Mouse (Mus musculus): ENCODE data around the gene Jade1.

DNA sequence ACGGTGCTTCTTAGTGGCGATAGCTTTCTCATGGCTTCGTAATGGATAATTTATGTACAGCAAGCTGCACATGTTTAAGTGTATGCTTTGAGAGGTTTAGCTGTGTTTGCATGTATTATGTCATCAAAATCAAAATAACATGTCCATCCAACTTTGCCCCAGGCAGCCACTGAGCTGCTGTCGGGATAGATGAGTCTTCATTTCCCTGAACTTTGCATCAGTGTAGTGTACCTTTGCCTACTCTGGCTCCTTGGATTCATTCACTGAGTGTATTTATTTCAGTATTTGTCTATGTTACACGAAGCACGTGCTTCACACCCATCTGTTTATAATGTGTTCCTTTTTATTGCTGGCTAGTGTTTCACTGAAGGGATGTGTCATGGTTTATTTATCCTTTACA lies 30.8 kb downstream of the Jade1 start:
- no peak for TF ChIP-seq CTCF (IDR thresholded peaks at IDR 0.05; ENCODE audit: insufficient read depth, low read length)
- no peak for TF ChIP-seq POLR2A (IDR thresholded peaks at IDR 0.05; ENCODE audit: borderline replicate concordance, extremely low read depth, low read depth, low read length)
